Mouse (Mus musculus) retina, postnatal 7 days (tissue): ENCODE measurements around the gene Psma2.

Source experiments
- DNase-seq: peaks from one replicate; pipeline ENCODE4 v3.0.0-alpha.2; 2012; ENCODE audit warnings: low read depth, low spot score

The Psma2 gene

DNA sequence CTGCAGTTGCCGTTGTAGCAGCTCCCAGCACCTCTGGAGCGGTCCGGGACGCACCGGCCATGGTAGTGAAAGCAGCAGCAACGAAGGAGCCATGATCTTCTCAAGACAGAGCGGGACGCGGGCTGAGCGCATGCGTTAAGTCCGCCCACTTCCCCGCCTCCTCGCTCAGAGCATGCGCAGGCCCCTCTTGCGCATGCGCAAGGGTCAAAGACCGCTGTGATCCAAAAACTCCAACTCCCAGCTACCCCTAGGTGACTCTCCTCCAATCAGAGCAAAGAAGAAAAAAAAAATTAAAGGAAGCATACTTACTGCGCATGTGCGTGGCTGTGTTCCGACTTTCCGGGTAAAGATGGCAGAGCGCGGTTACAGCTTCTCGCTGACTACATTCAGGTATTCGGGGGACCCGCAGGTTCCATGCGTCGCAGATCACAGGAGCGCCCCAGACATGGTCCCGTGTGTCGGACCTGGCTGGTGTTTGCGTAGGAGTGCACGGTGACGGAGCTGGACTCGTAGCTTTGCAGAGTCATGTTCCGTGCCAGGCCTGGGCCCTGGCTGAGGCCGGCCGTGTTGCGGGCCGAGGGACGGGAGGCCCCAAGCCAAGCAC is at the start of gene Psma2, which contains the start of gene Mrpl32:
Gene Psma2 (plus strand): TSS at position 315 of the 604 bp plus-strand sequence.
Gene Mrpl32 (minus strand): TSS at position 240 of the 604 bp plus-strand sequence.
- DNase-seq: peak; percentile 99

DNA sequence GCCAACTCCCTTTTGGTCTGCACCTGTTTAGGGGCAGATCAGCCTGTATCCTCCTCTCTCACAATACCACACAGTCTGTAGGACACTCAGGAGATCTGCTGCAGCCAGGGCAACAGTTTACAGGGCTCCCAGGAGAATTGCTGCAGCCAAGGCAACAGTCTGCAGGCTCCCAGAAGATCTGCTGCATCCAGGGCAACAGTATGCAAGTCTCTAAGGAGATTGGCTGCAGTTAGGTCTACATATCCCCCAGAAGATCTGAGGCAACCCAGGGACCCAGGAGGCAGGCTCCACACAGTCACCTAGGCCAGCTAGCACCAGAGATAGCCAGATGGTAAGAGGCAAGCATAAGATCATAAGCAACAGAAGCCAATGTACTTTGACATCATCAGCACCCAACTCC is 38.9 kb upstream of the Psma2 start:
- no peak for DNase-seq

DNA sequence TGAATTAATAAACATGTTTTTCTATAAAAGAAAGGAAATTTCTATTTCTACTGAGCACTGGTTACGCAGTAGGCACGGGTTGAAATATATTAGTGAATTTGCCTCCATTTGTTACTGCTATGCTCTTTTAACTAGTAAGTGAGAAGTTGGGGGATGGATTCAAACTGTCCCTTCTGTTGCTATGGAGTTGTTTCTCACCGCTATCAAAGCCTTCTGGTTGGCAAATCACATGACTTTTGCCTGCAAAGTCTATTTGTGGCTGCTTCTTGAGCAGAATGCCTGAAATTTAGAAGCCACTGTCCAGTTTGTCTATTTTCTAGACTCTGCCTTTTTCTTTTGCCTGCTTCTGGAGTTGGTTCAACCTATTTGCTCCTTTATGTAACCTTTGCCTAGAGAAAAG is 32.6 kb upstream of the Psma2 start:
- DNase-seq: no peak

DNA sequence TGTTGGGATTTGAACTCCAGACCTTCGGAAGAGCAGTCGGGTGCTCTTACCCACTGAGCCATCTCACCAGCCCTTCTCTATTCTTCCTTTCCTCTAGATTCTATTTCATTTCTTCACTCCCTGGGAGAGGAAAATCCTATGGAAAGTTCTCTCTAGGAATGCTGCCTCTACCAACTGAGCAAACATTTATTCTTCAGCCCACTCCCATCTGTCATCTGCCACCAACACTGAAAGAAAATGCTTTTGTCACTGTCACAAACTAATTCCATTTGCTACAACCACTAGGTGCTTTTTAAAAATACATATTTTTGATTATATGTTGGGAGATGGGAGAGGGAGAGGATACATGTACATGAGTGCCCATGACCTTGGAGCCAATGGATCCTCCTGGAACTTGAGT is 10.3 kb upstream of the Psma2 start:
- DNase-seq: no peak

DNA sequence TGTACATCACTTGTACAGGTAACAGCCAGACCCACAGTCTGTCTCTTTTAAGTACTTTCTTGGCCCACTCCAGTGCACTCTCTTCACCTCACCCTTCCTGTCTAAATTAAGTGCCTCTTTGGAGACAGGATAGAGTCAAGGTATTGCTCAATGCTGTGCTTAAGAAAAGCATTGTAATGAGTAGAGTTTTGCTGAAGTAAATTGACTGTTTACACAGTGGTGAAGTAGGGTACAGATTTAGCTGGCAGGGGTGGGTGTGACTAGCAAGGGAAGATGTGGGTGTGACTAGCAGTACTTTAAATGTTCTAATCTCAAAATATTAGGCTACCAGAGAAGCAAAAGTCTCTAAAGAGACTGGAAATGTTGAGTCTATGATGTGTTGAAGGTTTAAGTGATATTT is 5.4 kb upstream of the Psma2 start:
- no peak for DNase-seq

DNA sequence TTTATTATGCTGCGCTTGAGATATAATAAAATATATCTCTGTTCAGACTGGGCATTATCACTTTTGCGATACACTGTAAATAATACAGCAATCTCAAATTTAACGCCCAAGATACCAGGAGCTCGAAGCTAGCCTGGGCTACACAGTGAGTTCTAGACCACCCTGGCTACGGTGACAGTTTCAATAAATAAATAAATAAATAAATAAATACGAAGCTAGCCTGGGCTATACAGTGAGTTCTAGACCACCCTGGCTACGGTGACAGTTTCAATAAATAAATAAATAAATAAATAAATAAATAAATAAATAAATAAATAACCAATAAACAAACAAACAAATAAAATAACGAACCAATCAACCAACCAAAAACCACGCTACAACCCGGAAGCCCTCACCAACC is 577 bp upstream of the Psma2 start:
- no peak for DNase-seq

DNA sequence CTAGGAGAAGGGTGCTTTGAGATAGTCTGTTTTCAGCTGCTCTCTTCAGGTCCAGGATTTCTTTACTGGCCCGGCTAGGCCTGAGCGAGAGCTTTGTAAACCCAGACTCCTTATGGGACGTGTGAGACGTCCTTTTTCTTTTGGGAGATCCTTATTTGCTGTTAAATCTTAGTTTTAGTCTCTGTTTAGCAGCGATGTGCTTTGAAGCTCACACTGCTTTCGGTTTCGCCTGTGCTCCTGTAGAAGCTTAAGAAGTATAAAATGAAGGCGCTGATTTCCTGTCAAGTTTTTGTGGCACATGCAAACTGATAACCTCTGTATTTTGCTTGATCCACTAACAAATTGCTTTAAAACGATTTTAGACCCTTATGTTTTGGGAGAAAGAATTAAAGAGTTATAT is 513 bp downstream of the Psma2 start:
- DNase-seq: no peak

DNA sequence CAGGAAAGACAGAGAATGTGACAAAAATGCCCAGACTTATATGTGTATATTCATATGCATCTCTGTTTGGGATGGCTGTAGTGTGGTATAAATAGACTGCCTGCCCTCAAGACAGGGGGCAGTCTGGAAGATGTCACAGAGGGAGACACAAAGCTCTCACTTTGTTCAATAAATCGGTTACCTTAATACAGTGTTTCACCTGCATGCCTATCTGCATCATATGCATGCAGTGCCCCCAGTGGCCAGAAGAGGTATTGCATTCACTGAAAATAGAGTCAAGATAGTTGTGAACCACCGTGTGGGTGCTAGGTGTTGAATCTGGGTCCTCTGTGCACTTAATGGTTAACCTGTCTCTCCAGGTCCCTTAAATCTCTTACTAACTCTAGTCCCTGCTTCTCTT is 5.7 kb downstream of the Psma2 start:
- DNase-seq: peak; percentile 40

DNA sequence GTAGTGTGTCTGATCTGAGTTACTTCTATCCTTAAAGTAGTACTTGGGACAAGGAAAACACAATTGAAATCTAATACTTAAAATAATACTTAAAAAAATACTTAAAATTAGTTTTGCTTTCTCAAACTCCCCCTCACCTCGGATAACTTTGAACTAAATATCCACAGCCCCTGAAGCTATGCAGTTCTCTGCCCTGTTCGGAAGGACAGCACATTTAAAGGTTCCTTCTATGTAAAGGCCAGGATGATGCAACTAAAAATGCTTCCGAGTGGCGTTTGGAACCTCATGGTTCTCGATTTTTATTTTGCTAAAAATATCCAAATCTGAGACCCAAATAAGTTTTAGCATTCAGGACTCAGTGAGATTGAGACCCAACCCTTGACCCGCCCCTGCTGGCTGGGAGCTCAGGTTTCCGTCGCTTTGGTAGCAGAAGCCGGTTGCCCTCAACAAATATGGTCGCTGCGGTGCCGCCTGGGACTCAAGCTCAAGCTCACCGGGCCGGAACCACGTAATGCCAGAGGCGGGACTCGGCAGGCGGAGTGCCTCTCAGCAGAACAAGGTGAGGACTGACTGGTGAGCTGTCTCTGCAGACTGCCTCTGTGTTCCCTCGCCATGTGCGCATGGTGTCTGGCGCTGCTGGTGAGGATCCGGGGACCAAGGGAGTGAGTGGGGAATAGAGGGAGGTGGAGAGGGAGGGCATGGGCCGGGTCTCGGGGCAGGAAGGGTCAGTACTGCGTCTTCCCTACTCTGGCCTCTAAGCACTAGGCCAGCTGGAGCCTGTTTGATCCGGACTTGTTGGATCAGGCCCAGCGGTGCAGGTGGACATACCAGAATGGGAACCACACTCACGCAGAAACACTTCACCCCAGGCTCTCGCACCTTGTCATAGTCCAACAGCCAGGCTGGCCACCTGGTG is 16.9 kb downstream of the Psma2 start, which contains the start of gene AW209491:
Gene AW209491 (plus strand): TSS at position 429 of the 916 bp plus-strand sequence.
- peak; percentile 83 for DNase-seq

DNA sequence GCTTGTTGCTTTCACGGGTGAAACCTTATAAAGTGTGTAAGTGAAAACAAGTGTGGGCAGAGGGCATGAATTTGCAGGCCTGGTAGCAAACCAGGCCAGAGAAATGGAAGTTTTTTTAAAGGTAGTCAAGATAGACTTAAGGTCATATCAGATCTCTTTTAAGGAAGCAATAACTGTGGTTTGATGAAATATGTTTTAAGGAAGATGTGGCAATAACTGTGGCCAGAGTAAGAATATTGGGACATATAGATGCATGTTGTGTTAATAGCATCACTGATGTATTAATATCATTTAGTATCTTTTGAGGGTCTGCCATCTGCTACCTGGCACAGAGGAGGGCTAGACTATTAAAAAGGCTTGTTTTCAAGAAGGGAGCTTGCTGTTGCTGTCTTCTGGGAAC is 27.0 kb downstream of the Psma2 start:
- no peak for DNase-seq

DNA sequence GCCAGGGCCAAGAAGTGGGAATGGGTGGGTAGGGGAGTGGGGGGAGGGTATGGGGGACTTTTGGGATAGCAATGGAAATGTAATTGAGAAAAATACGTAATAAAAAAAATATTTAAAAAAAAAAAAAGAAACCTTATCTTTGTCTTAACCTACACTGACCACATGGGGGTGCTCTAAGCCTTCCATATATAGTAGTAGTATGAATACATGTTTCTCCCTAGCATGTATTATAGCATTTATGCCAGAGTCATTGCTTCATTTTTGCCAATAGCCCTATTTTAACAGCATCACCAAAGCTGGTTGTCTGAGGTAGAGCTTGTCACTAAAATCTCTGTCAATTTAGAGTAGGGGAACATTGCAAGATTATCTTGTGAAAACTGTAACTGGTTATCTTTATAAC is 36.3 kb downstream of the Psma2 start:
- DNase-seq: no peak

DNA sequence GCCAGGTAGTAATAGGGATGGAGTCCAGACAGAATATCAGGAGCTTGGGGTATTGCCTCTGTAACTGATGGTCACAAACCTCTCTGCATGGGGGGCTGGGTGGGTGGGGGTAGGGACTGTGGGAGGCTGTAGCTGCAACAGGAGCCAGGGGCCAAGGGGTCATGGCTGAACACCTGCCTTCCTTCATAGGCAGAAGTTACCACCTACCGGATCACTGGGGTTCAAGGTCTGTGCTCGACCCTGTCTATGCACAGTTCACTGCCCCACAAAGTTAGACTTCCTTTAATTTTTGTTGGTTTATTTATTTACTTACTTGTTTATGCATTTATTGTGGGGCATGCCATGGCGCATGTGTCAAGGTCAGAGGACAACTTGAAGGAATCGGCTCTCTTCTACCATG is 54.1 kb downstream of the Psma2 start:
- DNase-seq: no peak

DNA sequence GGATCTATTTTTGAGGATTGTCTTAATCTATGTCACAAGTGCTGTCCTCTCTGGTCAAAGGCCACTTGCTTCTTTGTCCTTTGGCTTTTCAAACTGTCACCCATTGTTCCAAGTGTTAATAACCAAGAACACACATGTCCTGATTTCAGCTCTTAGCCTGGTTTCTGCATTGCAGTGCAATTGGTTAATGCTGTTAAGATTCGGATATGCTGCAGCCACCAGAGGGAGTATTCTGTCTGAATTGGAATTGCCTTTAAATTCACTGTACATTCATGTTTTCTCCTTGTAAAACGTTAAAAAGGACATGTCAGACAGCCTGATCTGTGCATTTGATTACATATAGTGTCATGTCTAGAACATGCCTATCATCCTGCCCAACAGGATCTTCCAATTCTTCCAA is 57.3 kb downstream of the Psma2 start:
- peak; percentile 16 for DNase-seq

DNA sequence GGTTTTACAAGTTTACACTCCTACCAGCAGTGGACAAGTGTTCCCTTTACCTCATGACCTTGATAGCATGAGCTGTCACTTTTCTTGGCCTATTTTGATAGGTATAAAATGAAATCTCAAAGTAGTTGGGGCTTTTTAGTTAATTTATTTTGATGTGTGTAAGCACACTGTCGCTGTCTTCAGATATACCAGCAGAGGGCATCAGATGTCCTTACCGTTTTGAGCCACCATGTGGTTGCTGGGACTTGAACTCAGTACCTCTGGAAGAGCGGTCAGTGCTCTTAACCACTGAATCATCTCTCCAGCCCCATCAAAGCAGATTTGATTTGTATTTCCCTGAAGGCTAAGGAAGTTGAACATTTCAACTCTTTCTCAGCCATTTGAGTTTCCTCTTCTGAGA is 75.9 kb downstream of the Psma2 start:
- DNase-seq: no peak

DNA sequence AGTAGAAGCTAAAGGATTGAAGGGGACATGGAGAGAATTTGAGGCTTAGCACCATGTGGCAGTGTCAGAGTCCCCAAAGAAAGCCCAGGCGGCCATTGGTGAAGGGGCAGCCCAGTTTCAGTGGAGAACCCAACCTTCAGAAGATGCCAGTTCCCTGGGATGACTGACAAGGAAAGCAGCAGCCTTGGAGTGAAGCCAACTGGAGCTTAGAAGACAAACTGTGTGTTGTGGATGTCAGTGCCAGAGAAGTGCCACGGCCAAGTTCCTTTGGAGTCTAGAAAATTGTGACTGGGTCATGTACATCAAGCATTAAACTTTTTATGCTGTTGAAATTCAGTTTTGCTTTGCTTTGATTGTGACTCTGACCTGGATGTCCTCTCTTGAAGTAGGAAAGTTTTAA is 103.8 kb downstream of the Psma2 start:
- DNase-seq: no peak

DNA sequence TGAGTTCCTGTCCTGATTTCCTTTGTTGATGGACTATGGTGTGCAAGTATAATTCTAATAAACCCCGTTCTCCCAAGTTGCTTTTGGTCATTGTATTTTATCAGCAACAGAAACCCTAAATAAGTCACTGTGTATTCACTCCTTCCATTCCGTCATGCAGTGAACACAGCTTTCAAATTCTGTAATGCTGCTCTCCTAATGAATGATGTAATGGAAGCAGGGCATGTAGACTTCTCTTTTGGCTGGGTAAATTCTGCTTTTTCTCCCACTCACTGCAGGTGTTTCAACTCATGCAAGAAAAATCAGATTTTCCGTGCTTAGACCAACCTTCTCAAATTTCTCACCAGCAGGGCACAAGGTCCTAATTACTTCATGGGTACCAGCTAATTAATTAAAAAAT is 104.7 kb downstream of the Psma2 start:
- DNase-seq: no peak
